In the genomic region with DNA sequence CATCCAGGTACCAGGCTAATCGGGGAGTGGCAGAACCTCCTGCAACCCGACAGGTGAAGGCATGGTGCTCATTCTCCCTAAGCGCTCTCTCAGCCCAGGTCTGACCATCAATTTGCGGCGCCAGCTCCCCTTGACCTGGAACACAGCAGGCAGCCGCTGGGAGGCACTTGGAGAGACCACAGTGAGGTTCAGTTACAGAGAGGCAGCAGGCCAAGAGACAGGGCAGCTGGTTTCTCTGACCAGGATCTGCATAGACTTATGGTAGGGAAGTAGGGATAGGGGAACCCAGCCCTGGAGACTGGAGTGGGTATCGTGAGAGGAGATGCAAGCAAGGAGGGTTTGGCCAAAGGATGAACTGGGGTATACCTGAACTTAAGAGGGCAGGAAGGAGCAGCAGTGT, we compare ENCODE assay signal across 9 mouse cellular contexts. TPM values are rescaled to one million over a fixed set of nuclear protein-coding genes. Genes with fewer than 3 reads are reported as not detected.
DNase-seq lines count a peak whose midpoint lies in the region; ATAC-seq lines count a peak whose summit lies in the region.
"Had no signal": no experiment of that assay in that cellular context is flagged by ENCODE, and none has a peak within 500 bp of the region (broad histone marks: within the 10 kb centered on the region; RNA-seq: fewer than 3 reads in every experiment).

No protein-coding gene starts in this region.

- ATAC-seq in hindbrain, embryonic 16.5 days, result no peak
- ATAC-seq in midbrain, embryonic 15.5 days (replicated peaks), result no peak

- peaks cover 20% of the 10 kb centered on the region for H3K4me1 ChIP-seq in embryonic facial prominence, embryonic 10.5 days
- H3K4me1 ChIP-seq in hindbrain, embryonic 16.5 days (ENCODE audit: control insufficient read depth, insufficient read depth, low read depth, low read length), result peaks cover 13% of the 10 kb centered on the region
- peaks cover 21% of the 10 kb centered on the region for H3K4me1 ChIP-seq in midbrain, embryonic 15.5 days

- no peaks in the 10 kb centered on the region for H3K9me3 ChIP-seq in embryonic facial prominence, embryonic 10.5 days
- no peaks in the 10 kb centered on the region for H3K9me3 ChIP-seq in hindbrain, embryonic 16.5 days (ENCODE audit: control insufficient read depth, low read length)
- H3K9me3 ChIP-seq in midbrain, embryonic 15.5 days, result no peaks in the 10 kb centered on the region
- H3K9me3 ChIP-seq: G1E had no signal

- peak overlapping the region; percentile 72 for H3K4me2 ChIP-seq in hindbrain, embryonic 16.5 days (ENCODE audit: low read length)
- peak overlapping the region; percentile 90 for H3K4me2 ChIP-seq in midbrain, embryonic 15.5 days

- DNase-seq in kidney, adult 18-20 months, result peak; percentile 28
- DNase-seq in kidney, postnatal 10 days, result no peak
- DNase-seq in embryonic facial prominence, embryonic 10.5 days (ENCODE audit: low spot score), result no peak
- DNase-seq in urinary bladder, postnatal 10 days (ENCODE audit: low spot score), result no peak
- DNase-seq in thymus, adult 18-20 months, result no peak
- no peak for DNase-seq in lung, postnatal 14 days

- H3K9ac ChIP-seq in hindbrain, embryonic 16.5 days (ENCODE audit: low read depth, low read length), result peak overlapping the region; percentile 74
- peak overlapping the region; percentile 62; the same call in 1 of the 2 replicates for H3K9ac ChIP-seq in midbrain, embryonic 15.5 days

- peak overlapping the region; percentile 78 for H3K4me3 ChIP-seq in embryonic facial prominence, embryonic 10.5 days
- H3K4me3 ChIP-seq in hindbrain, embryonic 16.5 days (ENCODE audit: low read length), result peak overlapping the region; percentile 59
- H3K4me3 ChIP-seq in midbrain, embryonic 15.5 days, result peak overlapping the region; percentile 60

- no peak overlapping the region for H3K27ac ChIP-seq in embryonic facial prominence, embryonic 10.5 days (replicated peaks)
- H3K27ac ChIP-seq in hindbrain, embryonic 16.5 days (ENCODE audit: low read depth, low read length), result no peak overlapping the region
- H3K27ac ChIP-seq in midbrain, embryonic 15.5 days, result no peak overlapping the region

- peaks cover 60% of the 10 kb centered on the region for H3K27me3 ChIP-seq in embryonic facial prominence, embryonic 10.5 days (replicated peaks; ENCODE audit: low read depth, poor library complexity, severe bottlenecking)
- no peaks in the 10 kb centered on the region for H3K27me3 ChIP-seq in hindbrain, embryonic 16.5 days (replicated peaks; ENCODE audit: control insufficient read depth, insufficient read depth, low read length)
- H3K27me3 ChIP-seq in midbrain, embryonic 15.5 days (replicated peaks), result peaks cover 12% of the 10 kb centered on the region; the same call in 1 of the 2 replicates

- H3K36me3 ChIP-seq in embryonic facial prominence, embryonic 10.5 days (replicated peaks), result peaks cover 3% of the 10 kb centered on the region; the same call in 1 of the 2 replicates
- H3K36me3 ChIP-seq in hindbrain, embryonic 16.5 days (ENCODE audit: control insufficient read depth, insufficient read depth, low read length), result no peaks in the 10 kb centered on the region
- H3K36me3 ChIP-seq in midbrain, embryonic 15.5 days (replicated peaks), result no peaks in the 10 kb centered on the region

- WGBS in embryonic facial prominence, embryonic 10.5 days, result 41% methylated on average over 7 of the region's 7 CpGs
- 42% methylated on average over 7 of the region's 7 CpGs for WGBS in hindbrain, embryonic 16.5 days
- WGBS in midbrain, embryonic 15.5 days, result 56% methylated on average over 7 of the region's 7 CpGs

RNA-seq across cellular contexts. Expression of a gene that starts 0.8 kb away (rescaled TPM):
- 1.7 and 2.1 TPM in 2 replicates for polyA plus RNA-seq in embryonic facial prominence, embryonic 10.5 days (2016; fragmentation: Nextera tagmentation; extraction: Ambion mirVana)
- 23.5 and 24.8 TPM in 2 replicates for polyA plus RNA-seq in hindbrain, embryonic 16.5 days (2015; fragmentation: Nextera tagmentation; extraction: Ambion mirVana)
- polyA plus RNA-seq in midbrain, embryonic 15.5 days (2015; fragmentation: Nextera tagmentation; extraction: Ambion mirVana), result 16.1 and 18.3 TPM in 2 replicates

RNA-seq across cellular contexts. Expression of a gene that starts 4.6 kb away (rescaled TPM):
- not detected in 2 replicates for polyA plus RNA-seq in embryonic facial prominence, embryonic 10.5 days (2016; fragmentation: Nextera tagmentation; extraction: Ambion mirVana)
- polyA plus RNA-seq in hindbrain, embryonic 16.5 days (2015; fragmentation: Nextera tagmentation; extraction: Ambion mirVana), result not detected in 2 replicates
- polyA plus RNA-seq in midbrain, embryonic 15.5 days (2015; fragmentation: Nextera tagmentation; extraction: Ambion mirVana), result 0.41 TPM in 1 of 2 replicates, not detected in the other

RNA-seq across cellular contexts. Expression of a gene that starts 30.6 kb away (rescaled TPM):
- 133 and 139 TPM in 2 replicates for polyA plus RNA-seq in embryonic facial prominence, embryonic 10.5 days (2016; fragmentation: Nextera tagmentation; extraction: Ambion mirVana)
- 152 and 160 TPM in 2 replicates for polyA plus RNA-seq in hindbrain, embryonic 16.5 days (2015; fragmentation: Nextera tagmentation; extraction: Ambion mirVana)
- 168 and 169 TPM in 2 replicates for polyA plus RNA-seq in midbrain, embryonic 15.5 days (2015; fragmentation: Nextera tagmentation; extraction: Ambion mirVana)

RNA-seq across cellular contexts. Expression of a gene that starts 30.7 kb away (rescaled TPM):
- polyA plus RNA-seq in embryonic facial prominence, embryonic 10.5 days (2016; fragmentation: Nextera tagmentation; extraction: Ambion mirVana), result 169 and 171 TPM in 2 replicates
- polyA plus RNA-seq in hindbrain, embryonic 16.5 days (2015; fragmentation: Nextera tagmentation; extraction: Ambion mirVana), result 130 and 145 TPM in 2 replicates
- 134 and 136 TPM in 2 replicates for polyA plus RNA-seq in midbrain, embryonic 15.5 days (2015; fragmentation: Nextera tagmentation; extraction: Ambion mirVana)
